Mouse (Mus musculus) heart, adult 2 months (tissue): ENCODE measurements around the gene Plppr5. TPM values are rescaled to one million over a fixed set of nuclear protein-coding genes. Genes with fewer than 3 reads are reported as not detected.

ENCODE experiments used
- DNase-seq, 2 experiments: peaks; one replicate each; pipeline ENCODE4 v3.0.0; 2021
- H3K27ac ChIP-seq: fragments of 200-600 bp; 2 replicates; pipeline ENCODE4 v1.8.1; 2022
- H3K27me3 ChIP-seq: fragments of 200-500 bp; 2 replicates; pipeline ENCODE4 v1.6.1; 2012; ENCODE audit warnings: mild to moderate bottlenecking, low read length, inconsistent platforms, mixed read lengths; ENCODE audit not compliant: control insufficient read depth, insufficient read depth
- H3K36me3 ChIP-seq: fragments of 200-500 bp; 2 replicates; pipeline ENCODE4 v1.6.1; 2012; ENCODE audit warnings: low read length, inconsistent platforms; ENCODE audit not compliant: control insufficient read depth, insufficient read depth
- H3K4me1 ChIP-seq: fragments of 200-500 bp; 2 replicates; pipeline ENCODE4 v1.6.1; 2011; ENCODE audit warnings: low read length; ENCODE audit not compliant: control insufficient read depth, insufficient read depth
- H3K4me3 ChIP-seq: fragments of 200-600 bp; 2 replicates; pipeline ENCODE4 v1.8.1; 2022
- H3K79me2 ChIP-seq: fragments of 200-500 bp; replicated peaks from 2 replicates; pipeline ENCODE4 v1.6.1; 2012; ENCODE audit warnings: mild to moderate bottlenecking, inconsistent platforms, low read length, moderate library complexity, mixed read lengths; ENCODE audit not compliant: control insufficient read depth, insufficient read depth
- H3K9ac ChIP-seq: fragments of 200-500 bp; 2 replicates; pipeline ENCODE4 v1.6.1; 2012; ENCODE audit warnings: low read depth, mild to moderate bottlenecking, control low read depth, inconsistent platforms, low read length, mixed read lengths
- CTCF ChIP-seq: fragments of 200-600 bp; IDR thresholded peaks from 2 replicates; pipeline ENCODE4 v1.8.1; 2022; ENCODE audit warnings: antibody characterized with exemption, mild to moderate bottlenecking, moderate library complexity
- EP300 ChIP-seq: fragments of 200-500 bp; IDR thresholded peaks from 2 replicates; pipeline ENCODE4 v1.6.1; 2011; ENCODE audit warnings: low read depth, low read length, control low read depth; ENCODE audit not compliant: insufficient read depth
- POLR2A ChIP-seq: fragments of 200-500 bp; IDR thresholded peaks from 2 replicates; pipeline ENCODE4 v1.6.1; 2011; ENCODE audit warnings: mild to moderate bottlenecking, low read depth, low read length, control low read depth; ENCODE audit not compliant: insufficient read depth
- WGBS: fragments of 180-500 bp; shearing (Covaris S2); methylation state at CpG from one replicate; pipeline ENCODE4 v1.1.7; 2018; 5-methylcytosine and 5-hydroxymethylcytosine counted together
- intact Hi-C: fragments of 180-260 bp; cut with DNase I; formaldehyde crosslinking; loops from one replicate; pipeline ENCODE4 v1.15.1; 2025
- polyA plus RNA-seq: library from polyadenylated mRNA; depleted of rRNA; stranded (reverse); fragments of >200 nt; gene quantifications from 2 replicates; pipeline ENCODE4 v1.2.3, GENCODE M21; 2012
- total RNA-seq, 2 experiments: library from RNA; stranded (reverse); gene quantifications; 2 replicates each; pipeline ENCODE4 v1.2.3; 2021

Plppr5 gene
- total and polyA plus RNA-seq, 3 experiments, result 0.11 to 0.20 (median 0.13) TPM

DNA sequence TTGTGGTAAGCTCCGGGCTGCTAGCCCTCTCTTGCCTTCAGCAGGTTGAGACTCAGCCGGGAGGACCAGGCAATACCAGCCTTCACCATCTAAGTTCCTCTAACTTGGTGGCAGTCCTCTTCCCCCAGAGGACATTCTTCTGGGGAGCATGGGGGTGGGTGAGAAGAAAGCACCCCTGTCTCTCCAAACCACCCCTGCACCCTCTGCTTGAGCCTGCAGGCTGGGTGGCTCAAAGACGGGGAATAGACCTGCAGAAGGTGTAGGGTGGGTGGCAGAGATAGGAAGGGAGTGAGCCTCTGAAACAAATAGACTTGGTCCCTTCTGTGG, 1.3 kb downstream of the Plppr5 start:
- intact Hi-C loops, result no loop called here
- no peaks in the 10 kb centered on the region for H3K36me3 ChIP-seq
- TF ChIP-seq EP300, result no peak
- no peak for TF ChIP-seq POLR2A
- no peak for TF ChIP-seq CTCF

DNA sequence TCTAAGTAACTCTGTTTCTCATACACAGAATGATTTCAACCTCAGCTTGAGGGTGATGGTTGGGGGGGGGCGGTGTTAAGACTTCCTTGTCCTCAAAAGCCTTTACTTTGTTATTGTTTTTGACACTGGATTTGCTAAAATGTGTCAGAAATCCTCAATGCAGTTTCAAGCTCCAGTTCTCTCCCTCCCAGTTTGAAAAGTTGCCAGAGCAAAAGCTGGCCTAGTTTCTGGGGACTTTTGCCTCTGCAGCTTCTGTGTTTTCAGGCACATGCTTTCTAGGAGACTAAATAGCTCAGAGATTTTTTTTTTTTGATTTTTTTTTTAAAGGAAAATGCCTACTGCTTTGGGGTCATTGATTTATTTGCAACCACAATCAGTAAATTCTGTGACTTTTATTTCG, 2.7 kb downstream of the Plppr5 start:
- intact Hi-C loops, result no loop called here
- 88% methylated on average over 2 of the region's 2 CpGs for WGBS

More for the DNA sequence above, 1.3 kb downstream of the Plppr5 start:
- no peak overlapping the region for H3K4me3 ChIP-seq
- H3K27me3 ChIP-seq, result peaks cover 10% of the 10 kb centered on the region
- 25% methylated on average over 3 of the region's 3 CpGs for WGBS
- no peaks in the 10 kb centered on the region; the same call in 1 of the 2 replicates for H3K4me1 ChIP-seq
- no peak overlapping the region for H3K27ac ChIP-seq
- no peak for DNase-seq
- H3K79me2 ChIP-seq, result no peaks in the 10 kb centered on the region
- H3K9ac ChIP-seq, result no peak overlapping the region

DNA sequence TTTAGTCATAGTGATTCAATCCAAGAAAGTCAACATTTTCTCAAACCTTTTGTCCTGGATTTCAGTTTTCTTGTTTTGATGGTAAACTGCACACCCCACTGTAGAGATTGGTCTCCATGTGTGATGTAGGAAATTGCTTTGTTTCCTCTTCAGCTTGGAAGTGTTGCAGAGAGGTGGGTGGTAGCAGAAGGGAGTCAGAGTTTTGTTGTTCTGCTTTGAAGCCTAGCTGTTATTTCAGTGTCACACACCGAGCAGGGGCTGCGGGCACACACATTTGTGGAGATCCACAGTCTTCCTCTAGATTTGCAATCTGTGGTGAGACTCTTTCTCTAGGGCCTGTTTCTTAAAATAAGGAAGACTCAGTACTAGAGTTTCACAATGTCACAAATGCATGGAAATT, 8.0 kb downstream of the Plppr5 start:
- H3K36me3 ChIP-seq, result no peaks in the 10 kb centered on the region
- no peak overlapping the region for H3K9ac ChIP-seq
- H3K79me2 ChIP-seq, result no peaks in the 10 kb centered on the region
- TF ChIP-seq EP300, result no peak
- TF ChIP-seq CTCF, result no peak
- TF ChIP-seq POLR2A, result no peak
- intact Hi-C loops, result no loop called here
- WGBS, result 82% methylated on average over 2 of the region's 2 CpGs
- no peak overlapping the region for H3K4me3 ChIP-seq
- H3K4me1 ChIP-seq, result no peaks in the 10 kb centered on the region
- no peak overlapping the region for H3K27ac ChIP-seq
- H3K27me3 ChIP-seq, result no peaks in the 10 kb centered on the region
- no peak for DNase-seq

More for the DNA sequence above, 2.7 kb downstream of the Plppr5 start:
- H3K27ac ChIP-seq, result no peak overlapping the region
- no peak overlapping the region for H3K9ac ChIP-seq
- DNase-seq, result no peak
- TF ChIP-seq EP300 (no peak), POLR2A (no peak), CTCF (no peak)
- H3K4me1 ChIP-seq, result no peaks in the 10 kb centered on the region; the same call in 1 of the 2 replicates
- no peaks in the 10 kb centered on the region for H3K79me2 ChIP-seq
- no peaks in the 10 kb centered on the region for H3K36me3 ChIP-seq
- H3K27me3 ChIP-seq, result peaks cover 10% of the 10 kb centered on the region
- H3K4me3 ChIP-seq, result no peak overlapping the region

DNA sequence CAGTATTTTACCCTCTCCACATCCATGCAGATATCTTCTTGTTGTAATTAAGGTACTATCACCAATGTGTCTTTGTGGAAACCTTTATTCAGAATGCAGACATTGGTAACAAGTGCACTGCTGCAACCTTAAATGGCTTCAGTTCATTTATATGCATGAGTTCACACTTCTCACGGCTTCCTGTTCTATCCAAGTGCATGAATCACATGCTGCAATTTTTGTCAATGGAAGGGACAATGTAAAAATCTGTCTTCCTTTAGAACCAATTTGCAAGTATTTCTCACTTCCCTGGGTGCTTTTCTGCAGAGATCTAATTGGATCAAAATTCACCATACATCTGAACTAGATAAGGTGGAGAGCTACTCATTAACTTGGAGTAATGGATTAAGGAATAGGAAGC, 27.8 kb downstream of the Plppr5 start:
- no peak overlapping the region for H3K27ac ChIP-seq
- H3K9ac ChIP-seq, result no peak overlapping the region
- DNase-seq, result no peak
- intact Hi-C loops, result no loop called here
- no peaks in the 10 kb centered on the region for H3K79me2 ChIP-seq
- H3K4me3 ChIP-seq, result no peak overlapping the region
- no peaks in the 10 kb centered on the region for H3K36me3 ChIP-seq
- 72% methylated on average over 1 of the region's 1 CpGs for WGBS
- no peaks in the 10 kb centered on the region for H3K27me3 ChIP-seq
- no peaks in the 10 kb centered on the region; the same call in 1 of the 2 replicates for H3K4me1 ChIP-seq
- TF ChIP-seq POLR2A (no peak), EP300 (no peak)

DNA sequence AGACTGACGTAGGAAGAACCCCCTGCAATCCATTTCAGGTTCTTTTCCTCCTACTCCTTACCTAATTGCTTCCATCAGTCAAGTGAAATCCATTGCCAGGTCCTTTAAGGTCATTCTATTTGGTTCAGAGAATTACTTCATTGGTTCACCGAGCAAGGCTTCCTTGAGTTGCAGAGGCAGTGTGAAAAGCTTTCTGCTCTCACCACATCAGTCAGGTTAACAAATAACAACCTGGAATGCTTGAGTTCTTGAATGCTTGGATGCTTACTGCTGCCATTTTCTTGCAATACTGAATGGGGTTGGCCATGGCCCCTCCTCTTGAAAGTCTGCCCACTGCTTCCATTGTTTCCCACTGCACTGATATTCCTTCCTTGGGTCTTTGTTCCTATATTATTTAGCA, 28.8 kb downstream of the Plppr5 start:
- Histone ChIP-seq H3K27me3 (no peaks in the 10 kb centered on the region), H3K4me1 (no peaks in the 10 kb centered on the region; the same call in 1 of the 2 replicates), H3K79me2 (no peaks in the 10 kb centered on the region), H3K4me3 (no peak overlapping the region), H3K36me3 (no peaks in the 10 kb centered on the region), H3K27ac (no peak overlapping the region), H3K9ac (no peak overlapping the region)
- no peak for DNase-seq
- intact Hi-C loops, result no loop called here
- TF ChIP-seq EP300 (no peak), POLR2A (no peak), CTCF (no peak)
- WGBS, result 78% methylated on average over 2 of the region's 2 CpGs

DNA sequence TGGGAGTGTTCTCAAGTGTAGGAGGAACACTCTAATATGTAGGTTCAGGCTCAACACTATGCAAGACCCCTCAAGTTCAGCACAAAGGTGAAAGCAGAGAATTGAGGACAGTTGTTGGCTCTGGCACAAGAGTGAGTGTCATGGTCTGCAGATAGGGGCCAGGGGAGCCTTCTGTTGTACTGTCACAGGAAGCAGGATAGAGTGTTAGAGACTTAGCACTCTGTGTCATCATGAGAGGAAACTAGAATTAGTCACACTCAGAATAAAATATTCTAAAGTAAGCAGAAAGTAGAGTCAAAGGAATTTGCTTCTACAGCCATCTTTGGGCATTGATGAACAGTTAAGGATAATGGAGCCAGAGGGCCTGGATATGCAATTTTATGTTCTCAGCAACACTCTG, 31.7 kb downstream of the Plppr5 start:
- H3K4me3 ChIP-seq, result no peak overlapping the region
- intact Hi-C loops, result no loop called here
- no peak overlapping the region for H3K27ac ChIP-seq
- H3K27me3 ChIP-seq, result no peaks in the 10 kb centered on the region
- no peaks in the 10 kb centered on the region for H3K79me2 ChIP-seq
- no peak overlapping the region for H3K9ac ChIP-seq
- no peaks in the 10 kb centered on the region; the same call in 1 of the 2 replicates for H3K4me1 ChIP-seq
- no peaks in the 10 kb centered on the region for H3K36me3 ChIP-seq
- DNase-seq, result no peak
- TF ChIP-seq EP300 (no peak), CTCF (no peak), POLR2A (no peak)

DNA sequence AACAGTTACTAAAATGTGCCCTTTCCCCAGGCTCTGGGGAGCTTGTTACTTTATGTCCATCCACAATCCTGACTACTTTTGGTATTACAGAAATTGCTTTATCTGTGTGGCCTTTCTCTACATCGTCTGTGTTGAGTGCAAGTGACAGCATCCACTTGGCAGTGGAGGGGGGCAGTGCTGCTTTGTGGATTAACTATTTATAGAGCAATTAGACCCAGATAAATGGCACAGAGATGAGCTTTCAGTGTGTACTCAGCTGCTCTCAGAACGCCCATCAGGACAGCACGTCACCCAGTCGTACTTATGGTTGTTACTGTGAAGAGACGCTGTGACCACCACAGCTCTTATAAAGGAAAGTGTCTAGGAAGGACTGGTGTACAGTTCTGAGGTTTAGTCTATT, 36.8 kb downstream of the Plppr5 start:
- intact Hi-C loops, result no loop called here
- Histone ChIP-seq H3K27me3 (no peaks in the 10 kb centered on the region), H3K4me3 (no peak overlapping the region), H3K79me2 (no peaks in the 10 kb centered on the region), H3K36me3 (no peaks in the 10 kb centered on the region), H3K27ac (no peak overlapping the region), H3K4me1 (no peaks in the 10 kb centered on the region; the same call in 1 of the 2 replicates), H3K9ac (no peak overlapping the region)
- no peak for TF ChIP-seq EP300
- no peak for TF ChIP-seq POLR2A
- TF ChIP-seq CTCF, result no peak
- 54% methylated on average over 5 of the region's 5 CpGs for WGBS
- no peak for DNase-seq
